Mouse (Mus musculus) limb, embryonic 15.5 days (tissue): ENCODE measurements at regions not wholly inside any gene's neighbourhood (a gene's known extent, or its start where the extent isn't known, plus 50 kb on each side); places are given as distances from the start of the nearest gene placed in this dataset.
"Not testable (repeated sequence)": the region's sequence is repeated elsewhere in the genome, so short reads cannot be mapped to it uniquely, and the experiment has no call there.

ENCODE experiments used
- ATAC-seq: fragments of 200-750 bp; cut with Nextera tagmentation; 2 replicates; pipeline ENCODE4 v1.8.0; 2017; ENCODE audit warnings: low read depth, moderate TSS enrichment; ENCODE audit not compliant: insufficient number of reproducible peaks, low FRiP score, low TSS enrichment
- H3K27ac ChIP-seq: fragments of 300-500 bp; sonication (generic); 2 replicates; pipeline ENCODE4 v1.5.1; 2015; ENCODE audit warnings: moderate library complexity, mild to moderate bottlenecking, inconsistent platforms
- H3K27me3 ChIP-seq: fragments of 300-500 bp; sonication (generic); 2 replicates; pipeline ENCODE4 v1.6.1; 2015; ENCODE audit warnings: inconsistent platforms
- H3K36me3 ChIP-seq: fragments of 300-500 bp; sonication (generic); 2 replicates; pipeline ENCODE4 v1.6.1; 2015; ENCODE audit warnings: inconsistent platforms
- H3K4me1 ChIP-seq: fragments of 300-500 bp; sonication (generic); 2 replicates; pipeline ENCODE4 v1.6.1; 2015; ENCODE audit warnings: inconsistent platforms
- H3K4me2 ChIP-seq: fragments of 300-500 bp; sonication (generic); 2 replicates; pipeline ENCODE4 v1.6.1; 2015; ENCODE audit warnings: mild to moderate bottlenecking, inconsistent platforms
- H3K4me3 ChIP-seq: fragments of 300-500 bp; sonication (generic); 2 replicates; pipeline ENCODE4 v1.5.1; 2015; ENCODE audit warnings: mild to moderate bottlenecking, inconsistent platforms
- H3K9ac ChIP-seq: fragments of 300-500 bp; sonication (generic); 2 replicates; pipeline ENCODE4 v1.6.1; 2015; ENCODE audit warnings: inconsistent platforms
- H3K9me3 ChIP-seq: fragments of 300-500 bp; sonication (generic); 2 replicates; pipeline ENCODE4 v1.6.1; 2016; ENCODE audit warnings: inconsistent platforms
- WGBS: fragments of 180-500 bp; shearing (Covaris S2); methylation state at CpG from one replicate; pipeline ENCODE4 v1.1.7; 2015; 5-methylcytosine and 5-hydroxymethylcytosine counted together

DNA sequence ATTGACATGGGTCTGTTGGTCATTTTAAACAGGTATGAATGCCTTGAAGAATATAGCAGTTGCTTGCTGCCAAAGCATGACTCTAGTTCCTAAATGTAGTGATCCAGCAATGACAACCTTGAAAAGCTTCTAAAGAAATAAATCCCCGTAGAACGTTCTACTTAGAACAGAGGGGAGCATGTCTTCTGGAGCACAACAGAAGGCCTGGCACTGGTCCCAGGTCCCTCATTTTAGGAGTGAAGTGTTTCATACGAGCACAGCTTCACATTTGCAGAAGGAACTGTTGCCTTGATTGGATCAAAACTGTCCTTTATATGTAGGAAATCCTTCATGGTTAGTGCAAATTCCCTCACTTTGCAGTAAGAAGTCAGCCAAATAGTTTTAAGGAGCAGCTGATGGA is 226.4 kb downstream of the Plod2 start:
- no peak overlapping the region for H3K9ac ChIP-seq
- no peak overlapping the region for H3K4me3 ChIP-seq
- no peaks in the 10 kb centered on the region for H3K9me3 ChIP-seq
- no peak overlapping the region for H3K4me2 ChIP-seq
- no peaks in the 10 kb centered on the region for H3K4me1 ChIP-seq
- WGBS: 42% methylated on average over 3 of the region's 3 CpGs
- no peaks in the 10 kb centered on the region for H3K36me3 ChIP-seq
- H3K27me3 ChIP-seq: no peaks in the 10 kb centered on the region
- ATAC-seq: no peak
- H3K27ac ChIP-seq: no peak overlapping the region

DNA sequence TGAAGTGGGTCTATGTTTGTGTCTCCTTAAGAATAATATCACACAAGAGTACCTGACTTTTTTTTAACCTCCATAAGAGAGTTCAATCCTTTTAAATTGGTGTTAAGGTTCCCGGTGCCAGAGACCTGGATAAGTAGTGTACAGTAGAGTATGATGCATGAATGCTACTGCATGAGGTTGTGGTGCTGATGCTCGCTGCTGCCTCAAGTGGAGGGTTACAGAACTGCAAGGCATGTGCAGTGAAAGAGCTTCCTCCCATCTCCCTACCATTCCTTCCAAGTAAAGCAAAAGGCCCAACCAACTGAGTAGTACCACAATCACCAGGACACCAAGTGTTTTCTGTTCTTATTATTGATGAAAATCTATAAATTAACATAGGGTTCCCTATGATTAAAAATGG is 227.5 kb downstream of the Plod2 start:
- H3K4me1 ChIP-seq: no peaks in the 10 kb centered on the region
- no peak overlapping the region for H3K4me2 ChIP-seq
- no peak overlapping the region for H3K27ac ChIP-seq
- 65% methylated on average over 2 of the region's 2 CpGs for WGBS
- no peaks in the 10 kb centered on the region for H3K9me3 ChIP-seq
- no peak overlapping the region for H3K9ac ChIP-seq
- no peak for ATAC-seq
- no peak overlapping the region for H3K4me3 ChIP-seq
- H3K27me3 ChIP-seq: no peaks in the 10 kb centered on the region
- H3K36me3 ChIP-seq: no peaks in the 10 kb centered on the region

DNA sequence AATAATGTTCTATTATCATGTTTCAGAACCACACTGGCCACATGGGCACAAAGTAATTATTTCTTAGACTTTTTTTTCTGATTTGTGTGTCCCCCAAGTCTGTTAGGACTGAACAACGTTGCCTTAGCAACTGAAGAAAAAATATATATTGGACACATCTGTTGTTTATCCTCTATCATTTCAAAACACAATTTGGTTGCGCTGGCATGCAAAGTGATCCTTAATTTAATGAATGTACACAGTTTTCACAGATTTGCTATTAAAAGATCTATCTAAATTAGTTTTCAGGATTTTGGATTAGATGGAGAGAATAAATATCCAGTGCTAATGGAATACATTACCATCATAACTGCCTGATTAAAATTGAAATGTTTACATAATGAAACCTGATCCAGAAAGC is 229.0 kb downstream of the Plod2 start:
- WGBS: 65% methylated on average over 2 of the region's 2 CpGs

DNA sequence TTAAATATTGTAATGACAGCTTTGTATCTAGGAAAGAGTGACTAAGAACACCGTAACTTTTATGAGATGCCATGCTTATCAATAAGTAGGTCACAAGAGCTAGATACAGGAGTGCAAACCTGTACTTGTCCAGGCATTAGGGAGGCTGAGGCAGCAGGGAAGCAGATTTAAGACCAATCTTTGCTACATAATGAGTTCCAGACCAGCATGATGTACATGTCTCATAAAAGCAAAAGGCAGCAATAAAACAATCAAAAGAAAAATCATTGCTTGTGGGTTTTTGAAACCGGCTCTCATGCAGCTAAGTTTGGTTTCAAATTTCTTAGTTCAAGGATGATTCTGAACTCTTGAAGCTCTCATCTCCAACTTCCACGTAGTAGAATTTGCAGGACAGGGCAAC is 229.7 kb downstream of the Plod2 start:
- no peak overlapping the region for H3K4me3 ChIP-seq

More for the DNA sequence above, 229.0 kb downstream of the Plod2 start:
- no peak overlapping the region for H3K4me2 ChIP-seq
- H3K4me1 ChIP-seq: no peaks in the 10 kb centered on the region
- H3K27ac ChIP-seq: no peak overlapping the region
- H3K9ac ChIP-seq: no peak overlapping the region
- H3K9me3 ChIP-seq: no peaks in the 10 kb centered on the region
- no peaks in the 10 kb centered on the region for H3K27me3 ChIP-seq
- no peaks in the 10 kb centered on the region for H3K36me3 ChIP-seq
- no peak for ATAC-seq
- no peak overlapping the region for H3K4me3 ChIP-seq

DNA sequence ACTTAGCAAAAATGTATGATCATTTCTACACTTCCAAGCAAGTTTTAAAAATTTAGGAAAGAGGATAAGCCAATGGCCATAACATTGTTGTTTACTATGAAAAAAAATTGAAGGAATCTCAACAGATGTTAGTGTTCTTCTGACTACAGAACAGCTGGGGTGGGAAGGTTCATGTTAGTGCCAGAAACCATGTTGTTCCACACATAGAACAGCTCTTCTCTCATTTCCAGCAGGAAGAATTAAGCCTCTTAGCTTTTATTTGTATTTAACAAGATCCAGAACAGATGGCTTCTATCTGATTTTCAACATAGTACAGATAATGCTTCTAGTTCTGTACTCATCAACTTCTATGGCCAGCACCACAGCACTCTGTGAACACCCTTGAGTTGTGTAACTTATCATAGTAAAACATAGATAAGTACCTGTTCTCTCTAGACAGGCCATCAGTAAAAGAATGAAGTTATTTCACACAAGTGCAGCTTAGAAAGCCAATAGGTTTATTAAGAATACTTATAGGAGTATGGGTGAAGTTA is 241.0 kb downstream of the Plod2 start:
- no peak overlapping the region for H3K27ac ChIP-seq
- no peak overlapping the region for H3K9ac ChIP-seq
- no peaks in the 10 kb centered on the region for H3K36me3 ChIP-seq
- H3K4me2 ChIP-seq: no peak overlapping the region
- ATAC-seq: no peak
- no peaks in the 10 kb centered on the region for H3K4me1 ChIP-seq
- H3K4me3 ChIP-seq: no peak overlapping the region
- no peaks in the 10 kb centered on the region for H3K9me3 ChIP-seq
- H3K27me3 ChIP-seq: no peaks in the 10 kb centered on the region

More for the DNA sequence above, 229.7 kb downstream of the Plod2 start:
- H3K9ac ChIP-seq: no peak overlapping the region
- H3K27ac ChIP-seq: no peak overlapping the region
- H3K4me1 ChIP-seq: no peaks in the 10 kb centered on the region
- H3K9me3 ChIP-seq: no peaks in the 10 kb centered on the region
- H3K36me3 ChIP-seq: no peaks in the 10 kb centered on the region
- ATAC-seq: no peak
- no peak overlapping the region for H3K4me2 ChIP-seq
- 13% methylated on average over 3 of the region's 3 CpGs for WGBS
- H3K27me3 ChIP-seq: no peaks in the 10 kb centered on the region

DNA sequence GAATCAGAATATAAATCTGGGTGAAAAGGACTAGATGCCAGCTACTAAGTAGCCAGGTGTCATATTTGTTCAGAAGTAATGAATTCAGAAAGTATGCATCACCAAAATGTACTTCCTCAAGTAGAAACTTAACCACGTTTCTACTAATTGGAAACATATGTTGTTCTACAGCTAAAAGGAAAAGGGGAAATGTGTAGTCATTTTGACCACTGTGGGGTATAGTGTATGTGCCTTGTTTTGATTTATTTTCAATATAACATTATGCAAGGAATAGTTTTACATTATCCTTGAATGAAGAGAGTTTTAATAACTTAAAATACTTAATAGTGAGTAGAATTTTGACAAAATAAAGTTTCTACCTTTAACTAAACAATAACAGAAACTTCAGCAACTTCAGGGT is 257.7 kb downstream of the Plod2 start:
- no peak for ATAC-seq
- 16% methylated on average over 1 of the region's 1 CpGs for WGBS
- Histone ChIP-seq H3K27ac (no peak overlapping the region), H3K9me3 (no peaks in the 10 kb centered on the region), H3K4me3 (no peak overlapping the region), H3K4me2 (no peak overlapping the region), H3K36me3 (no peaks in the 10 kb centered on the region), H3K27me3 (no peaks in the 10 kb centered on the region), H3K9ac (no peak overlapping the region), H3K4me1 (no peaks in the 10 kb centered on the region)

DNA sequence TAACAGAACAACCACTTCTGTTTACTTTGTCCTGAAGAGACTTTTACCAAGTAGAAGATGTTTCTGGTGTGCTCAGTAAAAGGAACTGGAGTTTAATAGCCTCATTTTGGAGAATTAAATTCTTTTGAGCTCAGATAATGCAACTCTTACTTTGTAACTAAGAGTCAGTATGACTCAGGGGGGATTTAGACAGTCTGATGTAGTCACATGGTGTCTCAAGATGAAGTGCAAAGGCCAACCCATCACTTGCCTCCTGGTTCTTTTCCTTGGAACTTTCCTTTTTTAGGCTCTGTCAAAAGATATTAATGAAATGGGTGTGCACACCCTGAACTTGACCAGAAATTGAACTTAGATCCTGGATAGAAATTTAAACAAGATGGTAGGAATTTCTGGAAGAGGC is 267.4 kb downstream of the Plod2 start:
- no peaks in the 10 kb centered on the region for H3K27me3 ChIP-seq
- ATAC-seq: no peak
- H3K36me3 ChIP-seq: no peaks in the 10 kb centered on the region
- no peak overlapping the region for H3K4me3 ChIP-seq
- no peak overlapping the region for H3K9ac ChIP-seq
- no peaks in the 10 kb centered on the region for H3K4me1 ChIP-seq
- H3K4me2 ChIP-seq: no peak overlapping the region
- H3K27ac ChIP-seq: no peak overlapping the region
- H3K9me3 ChIP-seq: no peaks in the 10 kb centered on the region

DNA sequence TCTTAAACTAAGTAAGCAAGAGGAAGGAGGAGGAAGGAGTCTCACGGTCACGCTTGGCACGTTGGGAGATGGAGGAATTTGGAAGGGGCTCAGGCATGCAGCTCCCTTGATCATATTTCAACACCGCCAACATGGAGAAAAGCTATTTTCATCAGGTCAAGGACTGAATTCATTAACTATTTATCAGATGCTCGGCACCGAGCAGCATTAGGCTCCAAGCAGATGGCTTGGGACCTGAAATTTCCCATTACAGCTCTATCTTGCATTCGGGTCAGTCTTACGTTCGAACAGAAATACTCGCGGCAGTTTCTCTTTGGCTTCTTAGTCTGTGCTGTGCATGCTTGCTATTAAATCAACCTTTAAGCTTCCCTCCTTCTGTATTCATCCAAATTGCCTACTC is 278.7 kb downstream of the Plod2 start:
- no peaks in the 10 kb centered on the region for H3K36me3 ChIP-seq
- no peaks in the 10 kb centered on the region for H3K9me3 ChIP-seq
- whole genome bisulfite sequencing: 35% methylated on average over 11 of the region's 11 CpGs
- ATAC-seq: no peak
- H3K27ac ChIP-seq: 0 out of 2 replicates have a peak overlapping the region, but pooled peaks have one; percentile 0
- peak overlapping the region; percentile 27 for H3K4me2 ChIP-seq
- no peak overlapping the region for H3K9ac ChIP-seq
- peak overlapping the region; percentile 24 for H3K4me3 ChIP-seq
- H3K27me3 ChIP-seq: no peaks in the 10 kb centered on the region
- no peaks in the 10 kb centered on the region for H3K4me1 ChIP-seq

DNA sequence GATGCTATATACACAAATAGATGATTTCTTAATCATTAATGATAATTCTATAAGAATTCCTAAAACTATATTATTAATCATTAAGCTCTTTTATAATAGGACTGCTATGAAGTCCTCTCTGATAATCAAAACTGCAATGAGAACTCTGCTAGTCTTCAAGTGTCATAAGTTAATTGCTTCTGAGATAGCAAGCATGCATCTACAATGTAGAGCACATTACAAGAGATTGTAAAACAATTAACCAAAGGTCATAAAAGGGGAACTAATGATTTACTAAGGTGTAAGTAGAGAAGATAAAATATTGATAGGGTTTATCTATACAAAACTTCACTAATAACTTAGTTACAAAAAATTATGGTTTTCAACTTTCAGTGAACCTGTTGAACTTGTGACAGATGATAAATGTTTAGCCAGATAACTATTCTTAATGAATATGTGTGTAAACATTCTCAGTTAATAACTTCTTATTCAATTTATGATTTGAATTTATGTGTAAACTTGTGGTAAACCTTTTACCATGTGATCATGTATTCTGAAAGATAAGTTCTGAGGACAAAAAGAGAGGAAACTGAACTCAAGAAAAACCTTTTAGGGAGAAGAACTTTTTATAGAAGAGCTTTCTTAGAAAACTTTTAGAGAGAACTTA is 284.8 kb downstream of the Plod2 start:
- Histone ChIP-seq H3K36me3 (no peaks in the 10 kb centered on the region), H3K9ac (no peak overlapping the region), H3K27me3 (no peaks in the 10 kb centered on the region), H3K9me3 (no peaks in the 10 kb centered on the region), H3K27ac (no peak overlapping the region), H3K4me1 (no peaks in the 10 kb centered on the region), H3K4me3 (no peak overlapping the region), H3K4me2 (no peak overlapping the region)
- no peak for ATAC-seq

DNA sequence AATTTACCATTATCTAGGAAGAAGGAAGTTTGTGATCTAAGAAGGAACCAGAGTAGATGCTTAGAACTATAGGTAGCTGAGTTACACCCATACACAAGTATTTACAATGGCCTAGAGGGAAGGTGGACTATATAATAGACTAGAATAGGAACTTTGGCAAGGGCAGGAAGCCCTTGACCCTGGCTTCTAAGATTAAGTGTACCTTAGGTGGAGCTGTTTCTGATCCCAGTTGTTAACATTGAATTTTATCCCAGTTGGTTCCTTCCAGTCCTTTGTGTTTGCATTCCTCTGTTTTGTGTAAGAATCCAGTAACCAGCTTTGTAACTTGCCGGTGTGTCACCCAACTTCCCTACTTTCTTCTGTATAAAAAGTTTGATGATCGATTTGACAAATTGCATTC is 294.1 kb downstream of the Plod2 start:
- H3K4me3 ChIP-seq, H3K36me3 ChIP-seq, H3K27me3 ChIP-seq, H3K27ac ChIP-seq, H3K4me2 ChIP-seq, H3K4me1 ChIP-seq, H3K9ac ChIP-seq, ATAC-seq, H3K9me3 ChIP-seq: not testable (repeated sequence)
- WGBS: 92% methylated on average over 2 of the region's 2 CpGs

DNA sequence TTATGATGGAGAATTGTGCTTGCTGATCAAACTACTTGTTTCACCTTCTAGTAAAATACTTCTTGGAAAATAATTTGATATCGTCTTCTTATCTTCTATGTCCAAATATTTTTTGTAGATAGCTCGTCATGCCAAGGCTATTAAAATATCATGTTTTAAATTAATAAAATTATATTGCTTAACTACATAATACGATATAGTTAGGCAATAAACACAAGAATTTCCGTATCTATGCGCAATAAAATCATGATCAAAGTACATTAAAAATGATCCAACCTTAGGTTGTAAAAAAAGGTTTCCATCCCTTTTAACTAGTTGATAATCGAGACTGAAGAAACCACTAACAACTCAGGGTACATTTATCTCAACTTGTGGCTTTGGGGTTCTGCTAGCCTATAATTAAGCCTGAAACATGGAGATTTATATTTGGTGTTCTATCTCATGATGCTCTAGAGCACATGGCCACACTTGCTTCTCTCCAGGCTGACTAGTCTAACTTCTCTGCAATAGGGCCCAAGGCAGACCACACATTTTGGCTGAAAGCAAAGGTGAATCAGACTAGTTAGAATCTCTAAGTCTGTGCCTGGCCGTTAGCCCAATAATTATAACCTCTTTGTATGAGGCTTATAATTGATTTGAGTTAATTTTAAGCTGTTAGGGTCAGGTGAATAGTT is 314.5 kb downstream of the Plod2 start:
- Histone ChIP-seq H3K36me3 (no peaks in the 10 kb centered on the region), H3K4me2 (no peak overlapping the region), H3K9me3 (no peaks in the 10 kb centered on the region), H3K9ac (no peak overlapping the region), H3K4me1 (no peaks in the 10 kb centered on the region), H3K27ac (no peak overlapping the region), H3K27me3 (no peaks in the 10 kb centered on the region), H3K4me3 (no peak overlapping the region)
- no peak for ATAC-seq
- 64% methylated on average over 7 of the region's 7 CpGs for WGBS

DNA sequence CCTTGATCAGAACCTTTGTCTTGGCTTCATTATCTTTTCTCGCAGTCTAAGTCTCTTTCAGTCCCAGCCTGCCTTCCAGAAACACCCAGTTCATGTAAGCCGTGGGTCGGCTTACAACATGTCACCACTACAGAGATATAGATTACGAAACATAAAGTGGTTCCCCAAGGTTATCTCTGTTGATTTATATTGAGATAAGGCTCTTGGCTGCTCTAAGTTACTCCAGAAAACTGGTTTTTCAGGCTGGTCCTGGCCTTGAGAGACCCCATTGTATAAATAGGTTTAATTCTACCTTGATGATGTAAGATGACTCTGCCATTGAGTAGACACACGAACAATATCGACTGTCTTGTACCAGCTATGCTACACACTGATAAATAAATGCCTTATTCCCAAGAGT is 323.8 kb downstream of the Plod2 start:
- H3K9me3 ChIP-seq: no peaks in the 10 kb centered on the region
- no peaks in the 10 kb centered on the region for H3K36me3 ChIP-seq
- H3K9ac ChIP-seq: no peak overlapping the region
- ATAC-seq: no peak
- no peaks in the 10 kb centered on the region for H3K27me3 ChIP-seq
- 79% methylated on average over 6 of the region's 6 CpGs for WGBS
- no peak overlapping the region for H3K27ac ChIP-seq
- no peaks in the 10 kb centered on the region for H3K4me1 ChIP-seq
- H3K4me2 ChIP-seq: no peak overlapping the region
- H3K4me3 ChIP-seq: no peak overlapping the region
